Mouse (Mus musculus) C2C12 (cell line): ENCODE data around the gene Tesc.

Experiments used
- CEBPB ChIP-seq: IDR thresholded peaks from one replicate; pipeline ENCODE4 v1.6.1; 2011; ENCODE audit warnings: low read depth, mild to moderate bottlenecking, control low read depth, moderate library complexity
- CTCF ChIP-seq: IDR thresholded peaks from one replicate; pipeline ENCODE4 v1.5.1; 2011; ENCODE audit not compliant: control insufficient read depth, insufficient read depth, insufficient read length
- MAX ChIP-seq: IDR thresholded peaks from one replicate; pipeline ENCODE4 v1.6.1; 2011; ENCODE audit warnings: mild to moderate bottlenecking, control low read depth
- MYOD1 ChIP-seq: IDR thresholded peaks from one replicate; pipeline ENCODE4 v1.6.1; 2011; ENCODE audit warnings: low read depth; ENCODE audit not compliant: control insufficient read depth, insufficient read length
- MYOG ChIP-seq: IDR thresholded peaks from one replicate; pipeline ENCODE4 v1.6.1; 2011; ENCODE audit not compliant: control insufficient read depth, insufficient read length; ENCODE audit errors: extremely low read depth
- USF1 ChIP-seq: IDR thresholded peaks from one replicate; pipeline ENCODE4 v1.6.1; 2011; ENCODE audit warnings: low read depth, mild to moderate bottlenecking, control low read depth, moderate library complexity

DNA sequence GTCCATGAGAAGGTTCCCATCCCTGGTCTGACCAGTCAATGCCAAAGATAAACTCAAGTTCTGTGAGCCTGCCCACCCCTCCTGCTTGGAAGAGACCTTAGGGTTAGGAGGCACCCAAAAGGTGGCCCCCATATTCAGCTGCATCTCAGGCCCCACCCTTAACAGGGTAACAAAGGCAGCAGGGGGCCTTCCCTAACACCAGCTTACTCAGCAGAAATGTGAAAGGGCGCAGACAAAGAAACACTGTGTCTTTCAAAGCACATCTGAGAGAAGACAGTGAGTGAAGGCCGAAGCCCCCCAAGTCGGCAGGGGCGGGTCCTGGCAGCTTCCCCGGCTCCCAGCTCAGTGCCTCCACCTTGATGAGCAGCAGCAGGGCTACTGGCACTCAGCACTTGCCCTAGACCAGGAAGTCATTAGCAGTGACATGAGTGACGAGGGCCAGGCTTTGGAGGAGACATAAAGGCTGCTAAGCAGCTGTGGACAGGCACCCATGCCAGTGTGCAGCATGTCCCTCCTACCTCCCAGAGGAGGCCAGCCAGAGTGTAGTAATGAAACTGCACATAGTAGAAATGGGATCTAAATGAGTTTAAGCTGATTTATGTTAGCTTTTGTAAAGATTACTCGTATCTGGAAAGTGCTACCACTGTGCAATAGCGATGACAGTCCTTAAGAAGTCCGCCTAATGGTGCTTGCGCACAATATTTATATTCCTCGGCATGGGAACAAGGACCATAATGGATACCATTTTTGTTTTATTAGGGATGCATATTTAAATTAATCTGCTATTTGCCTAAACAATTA lies 71.7 kb downstream of the Tesc start:
- no peak for TF ChIP-seq MYOG
- no peak for TF ChIP-seq CTCF
- TF ChIP-seq USF1: no peak
- TF ChIP-seq MAX: no peak
- no peak for TF ChIP-seq CEBPB
- TF ChIP-seq MYOD1: no peak
